Mouse (Mus musculus): ENCODE data around the gene Hps4. TPM values are rescaled to one million over a fixed set of nuclear protein-coding genes. Genes with fewer than 3 reads are reported as not detected.

Hps4 gene
- polyA plus RNA-seq, 1 experiment from 2014 or later = 32.9 TPM

Other genes starting within 250 kb of the Hps4 start
- gene Cryba4, start 90.6 kb upstream of the Hps4 start, polyA plus RNA-seq (2014; fragmentation: Nextera tagmentation; extraction: Ambion mirVana) = 0.48 and 1.1 TPM in 2 replicates
- 0.48 and 0.73 TPM in 2 replicates for gene Crybb1, start 87.3 kb upstream of the Hps4 start, polyA plus RNA-seq (2014; fragmentation: Nextera tagmentation; extraction: Ambion mirVana)
- 30.9 and 34.3 TPM in 2 replicates for gene Tpst2, start 66.4 kb upstream of the Hps4 start, polyA plus RNA-seq (2014; fragmentation: Nextera tagmentation; extraction: Ambion mirVana)
- 32.5 and 33.7 TPM in 2 replicates for gene Tfip11, start 16.7 kb upstream of the Hps4 start, polyA plus RNA-seq (2014; fragmentation: Nextera tagmentation; extraction: Ambion mirVana)
- 46.1 and 52.2 TPM in 2 replicates for gene Srrd, start within 50 bp of the Hps4 start, polyA plus RNA-seq (2014; fragmentation: Nextera tagmentation; extraction: Ambion mirVana)
- 0.29 TPM in 1 of 2 replicates, not detected in the other for gene Gm6583, start 12.9 kb downstream of the Hps4 start, polyA plus RNA-seq (2014; fragmentation: Nextera tagmentation; extraction: Ambion mirVana)
- gene Asphd2, start 51.8 kb downstream of the Hps4 start, polyA plus RNA-seq (2014; fragmentation: Nextera tagmentation; extraction: Ambion mirVana) = 50.7 and 54.1 TPM in 2 replicates
- gene Gm6588, start 106.3 kb downstream of the Hps4 start, polyA plus RNA-seq (2014; fragmentation: Nextera tagmentation; extraction: Ambion mirVana) = not detected in 2 replicates
- 4.8 and 5.8 TPM in 2 replicates for gene Sez6l, start 234.1 kb downstream of the Hps4 start, polyA plus RNA-seq (2014; fragmentation: Nextera tagmentation; extraction: Ambion mirVana)